Mouse (Mus musculus) brain, embryonic 14.5 days (tissue): ENCODE results near the gene Itpr2. TPM values are rescaled to one million over a fixed set of nuclear protein-coding genes. Genes with fewer than 3 reads are reported as not detected.

Experiments
- DNase-seq: peaks from one replicate; pipeline ENCODE4 v3.0.0-alpha.2; 2011; ENCODE audit warnings: low read depth
- CTCF ChIP-seq: fragments of 200-500 bp; IDR thresholded peaks from 2 replicates; pipeline ENCODE4 v1.5.1; 2012; ENCODE audit warnings: inconsistent platforms, mild to moderate bottlenecking, moderate library complexity, borderline replicate concordance; ENCODE audit not compliant: insufficient read depth, insufficient read length; ENCODE audit errors: extremely low read depth
- POLR2A ChIP-seq: fragments of 200-500 bp; IDR thresholded peaks from 2 replicates; pipeline ENCODE4 v1.6.1; 2012; ENCODE audit warnings: mild to moderate bottlenecking, inconsistent platforms, borderline replicate concordance; ENCODE audit not compliant: poor library complexity, insufficient read depth, insufficient read length, severe bottlenecking; ENCODE audit errors: extremely low read depth
- polyA plus RNA-seq: library from polyadenylated mRNA; depleted of rRNA; stranded (reverse); fragments of >200 nt; gene quantifications from 2 replicates; pipeline ENCODE4 v1.2.3, GENCODE M21; 2012

Itpr2 gene
- polyA plus RNA-seq, 1 experiment, result 2.6 TPM

GRCm38 (mm10) chr6:146352258-146352805 lies 149.7 kb downstream of the Itpr2 start:
- DNase-seq, result peak; percentile 55

GRCm38 (mm10) chr6:146351816-146352215 lies 150.2 kb downstream of the Itpr2 start:
- TF ChIP-seq POLR2A, result no peak
- no peak for TF ChIP-seq CTCF
- DNase-seq, result no peak

More at GRCm38 (mm10) chr6:146352258-146352805, 149.7 kb downstream of the Itpr2 start:
- TF ChIP-seq POLR2A, result no peak
- no peak for TF ChIP-seq CTCF

GRCm38 (mm10) chr6:146347568-146347967 lies 154.5 kb downstream of the Itpr2 start:
- TF ChIP-seq CTCF (no peak), POLR2A (no peak)
- DNase-seq, result no peak

- DNase-seq, result no peak
- TF ChIP-seq POLR2A, result no peak
- TF ChIP-seq CTCF, result no peak
These were observed 155.4 kb downstream of the Itpr2 start for GRCm38 (mm10) chr6:146346545-146347195.

GRCm38 (mm10) chr6:146344732-146345131 lies 157.3 kb downstream of the Itpr2 start:
- no peak for DNase-seq

GRCm38 (mm10) chr6:146343671-146344384 lies 158.2 kb downstream of the Itpr2 start:
- TF ChIP-seq CTCF (no peak), POLR2A (no peak)
- peak; percentile 27 for DNase-seq

More at GRCm38 (mm10) chr6:146344732-146345131, 157.3 kb downstream of the Itpr2 start:
- no peak for TF ChIP-seq POLR2A
- TF ChIP-seq CTCF, result peak; percentile 42; the same call in 1 of the 2 replicates

GRCm38 (mm10) chr6:146342995-146343394 lies 159.0 kb downstream of the Itpr2 start:
- peak; percentile 76 for DNase-seq
- TF ChIP-seq CTCF, result no peak
- no peak for TF ChIP-seq POLR2A

- TF ChIP-seq POLR2A (no peak), CTCF (no peak)
- peak; percentile 44 for DNase-seq
These were observed 160.1 kb downstream of the Itpr2 start for GRCm38 (mm10) chr6:146341934-146342333.

- DNase-seq, result no peak
- TF ChIP-seq POLR2A, result no peak
- TF ChIP-seq CTCF, result no peak
These were observed 160.6 kb downstream of the Itpr2 start for GRCm38 (mm10) chr6:146341413-146341812.

- no peak for DNase-seq
- TF ChIP-seq CTCF (no peak), POLR2A (no peak)
These were observed 161.1 kb downstream of the Itpr2 start for GRCm38 (mm10) chr6:146340951-146341350.

- peak; percentile 38 for DNase-seq
- TF ChIP-seq POLR2A, result no peak
- peak; percentile 47; the same call in 1 of the 2 replicates for TF ChIP-seq CTCF
These were observed 162.2 kb downstream of the Itpr2 start for GRCm38 (mm10) chr6:146339779-146340178.
